In genomic region chr10:69845749-69846148, GRCm38 (mm10) we compare ENCODE assay signal across 8 mouse cellular contexts.
DNase-seq lines count a peak whose midpoint lies in the region; ATAC-seq lines count a peak whose summit lies in the region.

No protein-coding gene starts in this region.

- DNase-seq in urinary bladder, postnatal 25 days (ENCODE audit: low spot score) = peak; percentile 31
- DNase-seq in urinary bladder, adult 2 months (ENCODE audit: low spot score) = no peak
- peak; percentile 53 for DNase-seq in cerebellum, adult 11 months
- peak; percentile 64 for DNase-seq in retina, postnatal 7 days (ENCODE audit: low read depth, low spot score)
- no peak for DNase-seq in natural killer cell, adult 2 months (ENCODE audit: low spot score in 2 of 2)

- H3K4me2 ChIP-seq in forebrain, embryonic 15.5 days (replicated peaks) = no peak overlapping the region
- no peak overlapping the region for H3K4me2 ChIP-seq in intestine, embryonic 15.5 days (replicated peaks)
- H3K4me2 ChIP-seq in lung, embryonic 16.5 days (ENCODE audit: low read depth, low read length) = no peak overlapping the region

- H3K27me3 ChIP-seq in forebrain, embryonic 15.5 days = no peaks in the 10 kb centered on the region
- no peaks in the 10 kb centered on the region for H3K27me3 ChIP-seq in intestine, embryonic 15.5 days (replicated peaks)
- no peaks in the 10 kb centered on the region for H3K27me3 ChIP-seq in lung, embryonic 16.5 days (ENCODE audit: control insufficient read depth, insufficient read depth, low read depth, low read length)

- peak; percentile 86 for ATAC-seq in forebrain, embryonic 15.5 days (replicated peaks)
- ATAC-seq in intestine, embryonic 15.5 days = peak; percentile 77
- ATAC-seq in lung, embryonic 16.5 days (ENCODE audit: low read depth) = peak; percentile 77

- no peak overlapping the region for H3K27ac ChIP-seq in forebrain, embryonic 15.5 days (replicated peaks)
- no peak overlapping the region for H3K27ac ChIP-seq in intestine, embryonic 15.5 days
- no peak overlapping the region for H3K27ac ChIP-seq in lung, embryonic 16.5 days (ENCODE audit: low read length)

- H3K9ac ChIP-seq in forebrain, embryonic 15.5 days (replicated peaks) = no peak overlapping the region; the same call in 1 of the 2 replicates
- H3K9ac ChIP-seq in intestine, embryonic 15.5 days = no peak overlapping the region
- no peak overlapping the region for H3K9ac ChIP-seq in lung, embryonic 16.5 days (ENCODE audit: low read length)

- no peaks in the 10 kb centered on the region for H3K9me3 ChIP-seq in forebrain, embryonic 15.5 days
- H3K9me3 ChIP-seq in intestine, embryonic 15.5 days = no peaks in the 10 kb centered on the region
- no peaks in the 10 kb centered on the region for H3K9me3 ChIP-seq in lung, embryonic 16.5 days (ENCODE audit: control insufficient read depth, low read length)

- H3K4me3 ChIP-seq in forebrain, embryonic 15.5 days = no peak overlapping the region
- H3K4me3 ChIP-seq in intestine, embryonic 15.5 days (replicated peaks) = no peak overlapping the region
- H3K4me3 ChIP-seq in lung, embryonic 16.5 days (ENCODE audit: low read length) = no peak overlapping the region

- 28% methylated on average over 4 of the region's 4 CpGs for WGBS in forebrain, embryonic 15.5 days
- 45% methylated on average over 4 of the region's 4 CpGs for WGBS in intestine, embryonic 15.5 days
- WGBS in lung, embryonic 16.5 days = 30% methylated on average over 4 of the region's 4 CpGs

- peaks cover 13% of the 10 kb centered on the region for H3K4me1 ChIP-seq in forebrain, embryonic 15.5 days
- H3K4me1 ChIP-seq in intestine, embryonic 15.5 days (replicated peaks) = no peaks in the 10 kb centered on the region
- H3K4me1 ChIP-seq in lung, embryonic 16.5 days (replicated peaks; ENCODE audit: control insufficient read depth, insufficient read depth, low read length) = no peaks in the 10 kb centered on the region

- peaks cover 5% of the 10 kb centered on the region; the same call in 1 of the 2 replicates for H3K36me3 ChIP-seq in forebrain, embryonic 15.5 days
- H3K36me3 ChIP-seq in intestine, embryonic 15.5 days = no peaks in the 10 kb centered on the region
- no peaks in the 10 kb centered on the region for H3K36me3 ChIP-seq in lung, embryonic 16.5 days (ENCODE audit: control insufficient read depth, insufficient read depth, low read length)

Comparison
In these comparisons a context has a peak if more than half of its experiments do, and no peak if none do; other contexts are left out.
1. DNase-seq: peak in urinary bladder, postnatal 25 days (single experiment), cerebellum, adult 11 months (single experiment) and retina, postnatal 7 days (single experiment); none in urinary bladder, adult 2 months (single experiment) and natural killer cell, adult 2 months (0 of 2).
2. Peak in every context shown above with its lines, with median percentiles within 50 percentile points of each other: ATAC-seq.